Mouse (Mus musculus) embryonic facial prominence, embryonic 13.5 days (tissue): ENCODE measurements around the gene Emx2. TPM values are rescaled to one million over a fixed set of nuclear protein-coding genes. Genes with fewer than 3 reads are reported as not detected.

Experiments
- ATAC-seq: fragments of 200-750 bp; cut with Nextera tagmentation; 2 replicates; pipeline ENCODE4 v1.8.0; 2017; ENCODE audit warnings: low read depth; ENCODE audit not compliant: insufficient number of reproducible peaks, insufficient read depth, low FRiP score, low TSS enrichment
- H3K27ac ChIP-seq: fragments of 300-500 bp; sonication (generic); 2 replicates; pipeline ENCODE4 v1.5.1; 2015; ENCODE audit warnings: moderate library complexity, mild to moderate bottlenecking, inconsistent platforms
- H3K27me3 ChIP-seq: fragments of 300-500 bp; sonication (generic); 2 replicates; pipeline ENCODE4 v1.6.1; 2015; ENCODE audit warnings: mild to moderate bottlenecking, inconsistent platforms
- H3K36me3 ChIP-seq: fragments of 300-500 bp; sonication (generic); 2 replicates; pipeline ENCODE4 v1.6.1; 2015; ENCODE audit warnings: mild to moderate bottlenecking, inconsistent platforms
- H3K4me1 ChIP-seq: fragments of 300-500 bp; sonication (generic); 2 replicates; pipeline ENCODE4 v1.6.1; 2015; ENCODE audit warnings: inconsistent platforms
- H3K4me2 ChIP-seq: fragments of 300-500 bp; sonication (generic); 2 replicates; pipeline ENCODE4 v1.6.1; 2015; ENCODE audit warnings: moderate library complexity, mild to moderate bottlenecking, inconsistent platforms
- H3K4me3 ChIP-seq: fragments of 300-500 bp; sonication (generic); 2 replicates; pipeline ENCODE4 v1.5.1; 2015; ENCODE audit warnings: mild to moderate bottlenecking, inconsistent platforms
- H3K9ac ChIP-seq: fragments of 300-500 bp; sonication (generic); 2 replicates; pipeline ENCODE4 v1.6.1; 2015; ENCODE audit warnings: mild to moderate bottlenecking, inconsistent platforms
- H3K9me3 ChIP-seq: fragments of 300-500 bp; sonication (generic); 2 replicates; pipeline ENCODE4 v1.6.1; 2016; ENCODE audit warnings: inconsistent platforms
- WGBS: fragments of 180-500 bp; shearing (Covaris S2); methylation state at CpG from one replicate; pipeline ENCODE4 v1.1.7; 2015; ENCODE audit warnings: mixed read lengths; 5-methylcytosine and 5-hydroxymethylcytosine counted together
- polyA plus RNA-seq: library from polyadenylated mRNA; unstranded; fragments of >200 nt; fragmentation: Nextera tagmentation; extraction: Ambion mirVana; gene quantifications from 2 replicates; pipeline ENCODE4 v1.2.1, GENCODE M21; 2015

Gene Emx2
- polyA plus RNA-seq, 1 experiment from 2014 or later, result 23.8 TPM

- no peaks in the 10 kb centered on the region for H3K9me3 ChIP-seq
- H3K9ac ChIP-seq, result no peak overlapping the region
- H3K4me2 ChIP-seq, result no peak overlapping the region
- no peaks in the 10 kb centered on the region for H3K36me3 ChIP-seq
- H3K27me3 ChIP-seq, result peaks cover 67% of the 10 kb centered on the region
- no peak overlapping the region for H3K4me3 ChIP-seq
- WGBS, result 85% methylated on average over 2 of the region's 2 CpGs
- no peak overlapping the region for H3K27ac ChIP-seq
- no peak for ATAC-seq
- H3K4me1 ChIP-seq, result peaks cover 24% of the 10 kb centered on the region
Measured at GRCm38 (mm10) chr19:59472844-59473243, 14.7 kb downstream of the Emx2 start.

DNA sequence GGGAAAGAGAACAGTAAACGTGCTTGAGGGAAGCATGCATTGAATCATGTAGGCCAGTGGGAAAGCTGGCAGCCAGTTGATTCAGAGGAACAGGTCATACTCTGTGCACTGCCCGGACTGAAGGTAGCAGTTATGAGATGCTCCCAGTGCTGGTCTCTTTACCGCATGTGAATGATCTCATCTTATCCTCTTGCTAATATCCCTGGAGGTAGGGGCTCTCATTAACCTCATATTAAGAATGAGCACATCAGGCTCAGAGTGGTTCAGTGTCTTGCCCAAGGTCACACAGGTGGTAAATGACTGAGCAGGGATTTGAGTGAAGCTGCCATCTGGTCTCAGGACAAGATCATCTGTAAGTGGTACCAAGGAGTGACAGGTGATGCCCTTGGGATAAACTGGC, 21.7 kb downstream of the Emx2 start:
- Histone ChIP-seq H3K4me3 (no peak overlapping the region), H3K27me3 (peaks cover 9% of the 10 kb centered on the region; the same call in 1 of the 2 replicates), H3K4me1 (no peaks in the 10 kb centered on the region), H3K9ac (no peak overlapping the region), H3K36me3 (no peaks in the 10 kb centered on the region), H3K4me2 (no peak overlapping the region), H3K9me3 (no peaks in the 10 kb centered on the region), H3K27ac (no peak overlapping the region)
- no peak for ATAC-seq
- 73% methylated on average over 3 of the region's 3 CpGs for WGBS

DNA sequence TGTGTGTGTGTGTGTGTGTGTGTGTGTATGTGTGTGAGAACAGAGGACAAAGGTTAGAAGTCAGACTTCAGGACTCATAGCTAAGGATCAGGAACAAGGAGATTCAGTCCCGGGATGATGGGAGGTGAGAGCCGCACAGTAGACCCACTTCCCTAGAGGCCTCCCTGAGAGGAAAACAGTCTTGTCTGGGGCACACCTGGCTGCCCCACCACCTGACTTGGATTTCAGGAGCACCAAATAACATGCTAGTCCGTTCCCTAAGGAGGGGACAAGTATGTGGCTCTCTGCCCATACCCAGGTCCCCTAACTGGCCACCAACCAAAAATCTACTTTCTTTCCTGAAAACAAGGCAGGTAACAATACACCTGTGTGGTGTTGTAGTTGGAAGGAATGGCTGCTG, 22.4 kb downstream of the Emx2 start:
- Histone ChIP-seq H3K4me2 (no peak overlapping the region), H3K4me3 (no peak overlapping the region), H3K36me3 (no peaks in the 10 kb centered on the region), H3K27me3 (0 out of 2 replicates have a peak, but pooled peaks cover 5% of the 10 kb centered on the region), H3K9me3 (no peaks in the 10 kb centered on the region), H3K4me1 (no peaks in the 10 kb centered on the region), H3K9ac (no peak overlapping the region), H3K27ac (no peak overlapping the region)
- WGBS, result 79% methylated on average over 3 of the region's 3 CpGs
- ATAC-seq, result no peak

DNA sequence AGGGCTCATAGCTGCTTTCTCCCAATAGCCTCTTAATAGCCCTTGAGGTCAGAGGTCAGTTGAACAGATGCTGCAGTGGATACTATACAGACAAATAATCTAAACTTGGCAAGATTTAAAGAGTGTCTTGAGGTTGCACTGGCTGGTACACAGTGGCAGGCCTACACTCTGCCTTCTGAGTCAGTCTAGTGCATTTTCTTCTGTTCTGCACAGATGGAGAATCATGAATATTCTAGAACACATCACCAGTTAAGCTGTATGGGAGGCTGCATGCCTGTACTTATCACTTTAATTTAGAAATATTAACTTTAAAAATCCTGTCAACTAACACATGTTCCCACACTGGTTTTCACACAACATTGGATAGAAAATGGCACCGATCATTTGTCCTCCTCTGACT, 34.1 kb downstream of the Emx2 start:
- WGBS, result 95% methylated on average over 1 of the region's 1 CpGs
- Histone ChIP-seq H3K4me3 (no peak overlapping the region), H3K4me2 (no peak overlapping the region), H3K36me3 (no peaks in the 10 kb centered on the region), H3K9ac (no peak overlapping the region), H3K4me1 (0 out of 2 replicates have a peak, but pooled peaks cover 2% of the 10 kb centered on the region), H3K27me3 (no peaks in the 10 kb centered on the region), H3K27ac (no peak overlapping the region), H3K9me3 (no peaks in the 10 kb centered on the region)
- no peak for ATAC-seq

DNA sequence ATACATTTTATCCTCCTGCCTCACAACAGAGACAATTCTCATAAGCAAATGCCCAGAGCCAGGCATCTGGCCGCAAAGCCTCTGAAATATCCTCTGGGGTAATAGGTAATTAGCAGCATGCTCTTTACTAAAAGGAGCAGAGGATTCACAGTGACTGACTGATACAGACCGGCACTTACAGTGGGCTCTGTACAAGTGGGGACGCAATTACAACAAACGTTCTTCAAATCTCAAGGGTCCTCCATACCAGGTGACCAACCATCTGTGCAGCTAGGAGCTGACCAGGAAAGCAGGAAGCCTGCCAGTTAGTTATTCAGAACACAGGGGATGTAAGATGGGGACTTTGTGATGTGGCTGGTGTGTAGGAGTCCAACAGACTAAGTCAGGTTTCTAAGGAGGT, 38.7 kb downstream of the Emx2 start:
- H3K4me1 ChIP-seq, result 0 out of 2 replicates have a peak, but pooled peaks cover 5% of the 10 kb centered on the region
- ATAC-seq, result no peak
- no peak overlapping the region for H3K9ac ChIP-seq
- WGBS, result 49% methylated on average over 4 of the region's 4 CpGs
- H3K4me2 ChIP-seq, result no peak overlapping the region
- H3K9me3 ChIP-seq, result no peaks in the 10 kb centered on the region
- no peak overlapping the region for H3K4me3 ChIP-seq
- no peak overlapping the region for H3K27ac ChIP-seq
- no peaks in the 10 kb centered on the region for H3K36me3 ChIP-seq
- H3K27me3 ChIP-seq, result no peaks in the 10 kb centered on the region

- Histone ChIP-seq H3K9me3 (no peaks in the 10 kb centered on the region), H3K27me3 (no peaks in the 10 kb centered on the region), H3K36me3 (no peaks in the 10 kb centered on the region), H3K4me2 (no peak overlapping the region), H3K4me3 (no peak overlapping the region), H3K9ac (no peak overlapping the region), H3K4me1 (no peaks in the 10 kb centered on the region), H3K27ac (no peak overlapping the region)
- ATAC-seq, result no peak
- WGBS, result 91% methylated on average over 2 of the region's 2 CpGs
Measured at GRCm38 (mm10) chr19:59508896-59509295, 50.7 kb downstream of the Emx2 start.

- H3K27ac ChIP-seq, result no peak overlapping the region
- H3K9me3 ChIP-seq, result no peaks in the 10 kb centered on the region
- no peaks in the 10 kb centered on the region for H3K4me1 ChIP-seq
- no peaks in the 10 kb centered on the region for H3K27me3 ChIP-seq
- 80% methylated on average over 3 of the region's 3 CpGs for WGBS
- H3K9ac ChIP-seq, result no peak overlapping the region
- ATAC-seq, result no peak
- no peak overlapping the region for H3K4me2 ChIP-seq
- no peaks in the 10 kb centered on the region for H3K36me3 ChIP-seq
- H3K4me3 ChIP-seq, result no peak overlapping the region
Measured at GRCm38 (mm10) chr19:59513181-59513580, 55.0 kb downstream of the Emx2 start.

Other genes starting within 250 kb of the Emx2 start
- not detected in 2 replicates for gene Kcnk18, start 239.2 kb upstream of the Emx2 start, polyA plus RNA-seq
- gene Slc18a2, start 197.5 kb upstream of the Emx2 start, polyA plus RNA-seq, result 9.0 and 10.1 TPM in 2 replicates
- gene Rps12-ps3, start 136.1 kb upstream of the Emx2 start, polyA plus RNA-seq, result 10.4 and 79.9 TPM in 2 replicates
- 11.4 and 13.2 TPM in 2 replicates for gene Pdzd8, start 112.6 kb upstream of the Emx2 start, polyA plus RNA-seq